Comparison of ENCODE assay signal across 8 mouse cellular contexts in genomic region chr4:107637670-107638069, GRCm38 (mm10). TPM values are rescaled to one million over a fixed set of nuclear protein-coding genes. Genes with fewer than 3 reads are reported as not detected.
A peak's percentile ranks its signal among the peaks of the same experiment; 100 is the strongest.
DNase-seq lines count a peak whose midpoint lies in the region; ATAC-seq and TF ChIP-seq lines count a peak whose summit lies in the region.

No protein-coding gene starts in this region.

- H3K36me3 ChIP-seq in kidney, adult 2 months (ENCODE audit: control insufficient read depth, insufficient read depth, low read length): no peaks in the 10 kb centered on the region
- no peaks in the 10 kb centered on the region for H3K36me3 ChIP-seq in kidney, embryonic 15.5 days
- H3K36me3 ChIP-seq in E14TG2a.4 (ENCODE audit: insufficient read depth, low read length): no peaks in the 10 kb centered on the region

- no peaks in the 10 kb centered on the region for H3K9me3 ChIP-seq in kidney, embryonic 15.5 days (replicated peaks)
- H3K9me3 ChIP-seq in E14TG2a.4 (ENCODE audit: low read length): no peaks in the 10 kb centered on the region

- 62% methylated on average over 3 of the region's 3 CpGs for WGBS in kidney, adult 2 months
- WGBS in kidney, embryonic 15.5 days: 45% methylated on average over 3 of the region's 3 CpGs

- H3K4me2 ChIP-seq in kidney, embryonic 15.5 days: no peak overlapping the region

- DNase-seq in kidney, adult 2 months: peak; percentile 54
- DNase-seq in WW6 (ENCODE audit: low read depth, low spot score): peak; percentile 18
- peak; percentile 18 for DNase-seq in lung, postnatal 25 days (ENCODE audit: low spot score)
- no peak for DNase-seq in T-cell, adult 2 months (ENCODE audit: low spot score)

- H3K27ac ChIP-seq in kidney, adult 2 months (ENCODE audit: insufficient read depth, low read depth, low read length): no peak overlapping the region
- H3K27ac ChIP-seq in kidney, embryonic 15.5 days: no peak overlapping the region
- no peak overlapping the region for H3K27ac ChIP-seq in embryonic fibroblast, embryonic 13.5 days (ENCODE audit: insufficient read depth, low read length)

- no peaks in the 10 kb centered on the region for H3K27me3 ChIP-seq in kidney, adult 2 months (replicated peaks; ENCODE audit: control insufficient read depth, insufficient read depth, low read length)
- no peaks in the 10 kb centered on the region; the same call in 1 of the 2 replicates for H3K27me3 ChIP-seq in kidney, embryonic 15.5 days
- no peaks in the 10 kb centered on the region for H3K27me3 ChIP-seq in E14TG2a.4 (ENCODE audit: insufficient read depth, low read length)

- TF ChIP-seq CTCF in kidney, adult 2 months (conservative IDR thresholded peaks at IDR 0.05; ENCODE audit: insufficient read depth, insufficient read length, low read depth, low read length): peak; percentile 67
- TF ChIP-seq CTCF in E14TG2a.4 (conservative IDR thresholded peaks at IDR 0.05; ENCODE audit: low read length): peak; percentile 66
- TF ChIP-seq CTCF in embryonic fibroblast, embryonic 13.5 days (IDR thresholded peaks at IDR 0.05; ENCODE audit: borderline replicate concordance, insufficient read depth, low read length): peak; percentile 15; the same call in 1 of the 2 replicates

- no peaks in the 10 kb centered on the region for H3K4me1 ChIP-seq in kidney, adult 2 months (ENCODE audit: control insufficient read depth, insufficient read depth, low read length)
- no peaks in the 10 kb centered on the region for H3K4me1 ChIP-seq in kidney, embryonic 15.5 days
- H3K4me1 ChIP-seq in E14TG2a.4 (replicated peaks; ENCODE audit: low read depth, low read length): 0 out of 2 replicates have a peak, but pooled peaks cover 2% of the 10 kb centered on the region
- no peaks in the 10 kb centered on the region for H3K4me1 ChIP-seq in embryonic fibroblast, embryonic 13.5 days (ENCODE audit: control insufficient read depth, insufficient read depth, low read length)

- no peak overlapping the region for H3K9ac ChIP-seq in kidney, embryonic 15.5 days

- TF ChIP-seq POLR2A in kidney, adult 2 months (IDR thresholded peaks at IDR 0.05; ENCODE audit: low read depth, low read length): no peak
- no peak for TF ChIP-seq POLR2A in embryonic fibroblast, embryonic 13.5 days (IDR thresholded peaks at IDR 0.05; ENCODE audit: low read depth, low read length)

- ATAC-seq in kidney, embryonic 15.5 days (replicated peaks; ENCODE audit: low FRiP score): no peak
- ATAC-seq in activated CD4-positive, CD25-positive, alpha-beta regulatory T cell, adult 4 months: no peak

- H3K4me3 ChIP-seq in kidney, adult 2 months (ENCODE audit: insufficient read depth, low read depth, low read length): no peak overlapping the region
- no peak overlapping the region for H3K4me3 ChIP-seq in kidney, embryonic 15.5 days (replicated peaks)
- no peak overlapping the region for H3K4me3 ChIP-seq in E14TG2a.4 (replicated peaks; ENCODE audit: low read length)
- H3K4me3 ChIP-seq in embryonic fibroblast, embryonic 13.5 days (ENCODE audit: insufficient read depth, low read length): no peak overlapping the region

RNA-seq across cellular contexts. Expression of gene Dmrtb1, which starts 46.4 kb away (rescaled TPM):
- polyA plus RNA-seq in kidney, adult 2 months (2012; rRNA removed): 0.11 and 0.20 TPM in 2 replicates
- polyA plus RNA-seq in kidney, embryonic 15.5 days (2015; fragmentation: Nextera tagmentation; extraction: Ambion mirVana): not detected in 2 replicates
- not detected in 2 replicates for polyA plus RNA-seq in embryonic fibroblast, embryonic 13.5 days (2011; ENCODE audit: insufficient read length, low read depth, missing spikeins)
- not detected for polyA plus RNA-seq in activated CD4-positive, CD25-positive, alpha-beta regulatory T cell, adult 4 months (2017; shearing (Covaris generic))

Comparison
In these comparisons a context has a peak if more than half of its experiments do, and no peak if none do; other contexts are left out.
1. CTCF ChIP-seq: peak in every context shown above with its lines; median percentile 67 in kidney, adult 2 months; 66 in E14TG2a.4; 15 in embryonic fibroblast, embryonic 13.5 days.